Mouse (Mus musculus): ENCODE measurements around the gene Ehd1.
A peak's percentile ranks its signal among the peaks of the same experiment; 100 is the strongest.

- peak; percentile 97 for TF ChIP-seq CTCF (IDR thresholded peaks at IDR 0.05; ENCODE audit: low read depth)
- no peak for TF ChIP-seq EP300 (IDR thresholded peaks at IDR 0.05; ENCODE audit: low read depth)
These were observed 8.4 kb upstream of the Ehd1 start for GRCm38 (mm10) chr19:6268170-6268528.

Data from liver, embryonic 14.5 days (tissue).